Mouse (Mus musculus) intestine, postnatal 0 days (tissue): ENCODE measurements around the gene Cycs. TPM values are rescaled to one million over a fixed set of nuclear protein-coding genes. Genes with fewer than 3 reads are reported as not detected.

Experiments
- ATAC-seq: fragments of 200-750 bp; cut with Nextera tagmentation; 2 replicates; pipeline ENCODE4 v1.8.0; 2017; ENCODE audit warnings: mild to moderate bottlenecking, moderate TSS enrichment, moderate library complexity
- H3K27ac ChIP-seq: fragments of 300-500 bp; sonication (generic); 2 replicates; pipeline ENCODE4 v1.5.1; 2014; ENCODE audit warnings: mild to moderate bottlenecking, low read depth, low read length, moderate library complexity
- H3K27me3 ChIP-seq: fragments of 300-500 bp; sonication (generic); replicated peaks from 2 replicates; pipeline ENCODE4 v1.6.1; 2014; ENCODE audit warnings: low read length, mixed read lengths; ENCODE audit not compliant: control insufficient read depth, insufficient read depth
- H3K36me3 ChIP-seq: fragments of 300-500 bp; sonication (generic); 2 replicates; pipeline ENCODE4 v1.6.1; 2014; ENCODE audit warnings: mild to moderate bottlenecking, moderate library complexity; ENCODE audit not compliant: control insufficient read depth, insufficient read depth
- H3K4me1 ChIP-seq: fragments of 300-500 bp; sonication (generic); replicated peaks from 2 replicates; pipeline ENCODE4 v1.6.1; 2014; ENCODE audit warnings: antibody characterized with exemption, low read length, mixed read lengths; ENCODE audit not compliant: control insufficient read depth, insufficient read depth
- H3K4me2 ChIP-seq: fragments of 300-500 bp; sonication (generic); replicated peaks from 2 replicates; pipeline ENCODE4 v1.6.1; 2014; ENCODE audit warnings: low read depth, mild to moderate bottlenecking, moderate library complexity
- H3K4me3 ChIP-seq: fragments of 300-500 bp; sonication (generic); 2 replicates; pipeline ENCODE4 v1.5.1; 2014; ENCODE audit warnings: low read depth, low read length
- H3K9ac ChIP-seq: fragments of 300-500 bp; sonication (generic); 2 replicates; pipeline ENCODE4 v1.6.1; 2014; ENCODE audit warnings: mild to moderate bottlenecking, low read depth, low read length
- H3K9me3 ChIP-seq: fragments of 300-500 bp; sonication (generic); 2 replicates; pipeline ENCODE4 v1.6.1; 2016; ENCODE audit warnings: mixed run types; ENCODE audit not compliant: control insufficient read depth
- CTCF ChIP-seq: sonication (generic); IDR thresholded peaks from 2 replicates; pipeline ENCODE4 v1.5.1; 2016; ENCODE audit warnings: low read depth, mild to moderate bottlenecking, control low read depth, antibody characterized with exemption, moderate library complexity
- WGBS: fragments of 180-500 bp; shearing (Covaris S2); extraction: QIAGEN DNeasy Blood & Tissue Kit; methylation state at CpG from one replicate; pipeline ENCODE4 v1.1.7; 2014; 5-methylcytosine and 5-hydroxymethylcytosine counted together
- polyA plus RNA-seq: library from polyadenylated mRNA; unstranded; fragments of >200 nt; fragmentation: Nextera tagmentation; extraction: Ambion mirVana; gene quantifications from 2 replicates; pipeline ENCODE4 v1.2.1, GENCODE M21; 2015

Gene Cycs
- polyA plus RNA-seq, 1 experiment from 2014 or later: 157 TPM

DNA sequence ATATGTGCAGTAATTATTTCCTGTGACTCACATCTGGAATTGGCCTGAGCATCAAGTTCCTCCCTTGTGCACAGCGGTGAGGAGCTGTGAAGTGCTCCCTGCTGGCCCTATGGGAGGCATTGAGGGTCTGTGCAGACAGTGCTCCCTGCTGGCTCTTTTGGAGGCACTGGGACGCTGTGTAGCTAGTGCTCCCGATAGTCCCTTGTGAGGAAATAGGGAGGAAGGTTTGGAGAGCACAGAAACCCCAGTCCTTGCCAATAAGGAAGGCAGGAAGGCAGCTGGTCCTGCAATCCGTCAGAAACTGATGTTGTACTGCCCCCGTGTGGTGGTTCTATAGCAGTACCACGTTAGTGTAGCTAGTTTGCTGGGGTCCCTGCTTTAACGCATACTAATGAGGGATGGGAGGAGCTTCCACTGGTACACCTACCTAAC lies 29.9 kb downstream of the Cycs start:
- 9% methylated on average over 7 of the region's 7 CpGs for WGBS

DNA sequence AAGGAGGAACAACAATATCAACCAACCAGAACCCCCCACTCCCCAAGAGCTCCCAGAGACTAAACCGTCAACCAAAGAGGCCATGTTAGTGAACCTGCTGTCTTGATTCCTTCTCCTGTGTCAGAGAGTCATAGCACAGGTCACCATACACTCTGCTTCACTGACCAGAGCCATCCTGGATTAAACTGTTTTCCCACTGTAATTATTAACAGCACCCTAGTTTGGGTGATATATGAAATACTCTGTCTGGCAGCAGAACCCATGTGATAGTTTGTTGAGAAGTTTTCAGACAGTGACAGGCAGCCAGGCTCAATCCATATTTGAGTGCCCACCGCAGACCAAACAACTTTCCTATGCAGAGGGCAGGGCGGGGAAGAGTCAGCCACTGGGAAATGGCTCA lies 31.0 kb downstream of the Cycs start:
- no peaks in the 10 kb centered on the region for H3K4me1 ChIP-seq
- H3K36me3 ChIP-seq: no peaks in the 10 kb centered on the region
- WGBS: 90% methylated on average over 3 of the region's 3 CpGs
- H3K27me3 ChIP-seq: no peaks in the 10 kb centered on the region
- no peak overlapping the region for H3K27ac ChIP-seq
- H3K4me2 ChIP-seq: no peak overlapping the region
- no peaks in the 10 kb centered on the region for H3K9me3 ChIP-seq
- ATAC-seq: no peak
- no peak overlapping the region for H3K4me3 ChIP-seq
- no peak for TF ChIP-seq CTCF
- no peak overlapping the region for H3K9ac ChIP-seq

More for the DNA sequence above, 29.9 kb downstream of the Cycs start:
- Histone ChIP-seq H3K9ac (no peak overlapping the region), H3K27me3 (no peaks in the 10 kb centered on the region), H3K4me2 (no peak overlapping the region), H3K27ac (no peak overlapping the region), H3K9me3 (no peaks in the 10 kb centered on the region), H3K4me3 (no peak overlapping the region), H3K4me1 (no peaks in the 10 kb centered on the region), H3K36me3 (no peaks in the 10 kb centered on the region)
- peak; percentile 97 for TF ChIP-seq CTCF
- peak; percentile 51 for ATAC-seq

DNA sequence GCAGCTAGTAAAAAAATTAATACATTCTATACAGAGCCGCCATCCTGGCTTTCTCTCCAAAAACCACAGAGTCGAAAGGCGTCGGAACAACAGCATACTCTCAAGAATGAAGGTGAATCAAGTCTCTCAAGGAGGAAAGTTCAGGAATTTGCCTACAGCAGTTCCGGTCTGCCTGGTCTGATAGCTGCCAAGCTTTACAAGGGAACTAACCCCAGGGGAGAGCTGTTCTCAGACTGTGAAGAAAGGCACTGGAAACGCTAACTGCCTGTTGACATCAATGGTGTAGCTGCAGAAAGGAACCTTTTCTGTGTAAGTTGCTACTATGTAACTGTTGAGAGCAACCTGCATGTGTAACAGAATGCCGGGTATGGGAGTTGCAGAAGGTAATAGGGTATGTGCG lies 34.4 kb downstream of the Cycs start:
- H3K36me3 ChIP-seq: no peaks in the 10 kb centered on the region
- 81% methylated on average over 8 of the region's 8 CpGs for WGBS
- H3K9ac ChIP-seq: no peak overlapping the region
- no peak overlapping the region for H3K4me3 ChIP-seq
- H3K27ac ChIP-seq: no peak overlapping the region
- no peak for ATAC-seq
- no peaks in the 10 kb centered on the region for H3K4me1 ChIP-seq
- H3K4me2 ChIP-seq: no peak overlapping the region
- no peak for TF ChIP-seq CTCF
- no peaks in the 10 kb centered on the region for H3K27me3 ChIP-seq
- no peaks in the 10 kb centered on the region for H3K9me3 ChIP-seq

DNA sequence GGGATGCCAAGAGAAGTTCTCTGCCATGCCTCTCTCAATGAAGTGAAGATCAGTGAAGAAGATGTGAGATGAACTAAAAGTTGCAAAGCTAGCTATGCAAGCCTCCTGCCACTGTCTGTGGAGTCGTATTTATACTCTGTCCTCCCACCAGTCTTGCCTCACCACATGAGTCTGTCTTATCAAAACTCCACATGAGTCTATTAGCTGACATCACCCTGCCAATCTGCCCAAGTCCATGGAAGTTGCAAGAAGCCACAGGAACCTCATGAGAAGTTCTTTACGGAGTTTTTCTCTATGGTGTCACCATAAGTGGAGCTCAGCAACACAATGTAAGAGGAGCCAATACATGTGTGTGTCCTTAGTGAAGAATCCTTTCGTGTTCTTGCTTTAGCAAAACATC lies 35.3 kb downstream of the Cycs start:
- no peak overlapping the region for H3K9ac ChIP-seq
- no peaks in the 10 kb centered on the region for H3K9me3 ChIP-seq
- no peak for TF ChIP-seq CTCF
- H3K4me3 ChIP-seq: no peak overlapping the region
- ATAC-seq: no peak
- no peaks in the 10 kb centered on the region for H3K27me3 ChIP-seq
- no peaks in the 10 kb centered on the region for H3K4me1 ChIP-seq
- H3K36me3 ChIP-seq: no peaks in the 10 kb centered on the region
- 84% methylated on average over 3 of the region's 3 CpGs for WGBS
- H3K4me2 ChIP-seq: no peak overlapping the region
- H3K27ac ChIP-seq: no peak overlapping the region

DNA sequence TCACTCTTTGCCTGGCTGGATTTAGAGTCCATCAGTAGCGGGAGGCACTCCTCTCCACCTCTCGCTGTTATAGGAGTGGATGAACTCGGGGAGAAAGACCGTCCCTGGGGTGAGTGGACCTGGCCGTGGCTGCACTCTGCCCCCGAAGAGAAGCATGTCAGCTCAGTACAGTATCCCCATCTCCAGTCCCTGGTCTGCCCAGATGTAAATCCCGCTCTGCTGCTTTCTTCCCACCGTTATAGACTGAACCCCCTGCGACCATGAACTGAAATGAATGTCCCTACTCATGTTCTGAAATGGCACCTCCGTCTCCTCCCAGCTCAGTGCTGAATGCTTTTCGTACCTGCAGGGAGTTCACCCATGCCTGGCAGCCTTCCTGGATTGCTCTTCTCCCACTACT lies 37.1 kb downstream of the Cycs start:
- Histone ChIP-seq H3K27me3 (no peaks in the 10 kb centered on the region), H3K4me2 (no peak overlapping the region), H3K9me3 (no peaks in the 10 kb centered on the region), H3K9ac (no peak overlapping the region), H3K36me3 (no peaks in the 10 kb centered on the region), H3K4me1 (no peaks in the 10 kb centered on the region), H3K4me3 (no peak overlapping the region), H3K27ac (no peak overlapping the region)
- TF ChIP-seq CTCF: no peak
- no peak for ATAC-seq
- WGBS: 88% methylated on average over 11 of the region's 11 CpGs

DNA sequence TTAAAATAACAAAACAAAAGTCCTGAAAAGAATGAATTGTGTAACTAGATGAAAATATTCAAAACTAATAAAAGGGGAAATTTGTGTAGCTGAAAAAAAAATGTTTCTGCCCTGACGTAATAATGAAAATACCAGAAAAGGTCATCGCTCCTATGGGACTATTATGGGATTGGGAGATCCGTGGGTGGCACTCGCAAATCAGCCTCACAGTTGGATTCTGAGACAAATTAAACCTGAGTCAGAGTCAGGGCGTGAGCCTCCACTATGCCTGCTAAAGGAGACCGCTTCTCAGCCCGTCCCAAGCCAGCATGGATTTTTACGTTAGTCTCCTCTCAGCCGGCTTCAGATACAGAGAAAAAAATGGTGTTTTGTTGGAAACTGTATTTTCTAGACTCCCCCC lies 38.9 kb downstream of the Cycs start:
- Histone ChIP-seq H3K27me3 (no peaks in the 10 kb centered on the region), H3K36me3 (no peaks in the 10 kb centered on the region), H3K4me1 (no peaks in the 10 kb centered on the region), H3K4me3 (no peak overlapping the region), H3K27ac (no peak overlapping the region), H3K4me2 (no peak overlapping the region), H3K9ac (no peak overlapping the region), H3K9me3 (no peaks in the 10 kb centered on the region)
- 82% methylated on average over 9 of the region's 9 CpGs for WGBS
- no peak for ATAC-seq
- TF ChIP-seq CTCF: no peak

DNA sequence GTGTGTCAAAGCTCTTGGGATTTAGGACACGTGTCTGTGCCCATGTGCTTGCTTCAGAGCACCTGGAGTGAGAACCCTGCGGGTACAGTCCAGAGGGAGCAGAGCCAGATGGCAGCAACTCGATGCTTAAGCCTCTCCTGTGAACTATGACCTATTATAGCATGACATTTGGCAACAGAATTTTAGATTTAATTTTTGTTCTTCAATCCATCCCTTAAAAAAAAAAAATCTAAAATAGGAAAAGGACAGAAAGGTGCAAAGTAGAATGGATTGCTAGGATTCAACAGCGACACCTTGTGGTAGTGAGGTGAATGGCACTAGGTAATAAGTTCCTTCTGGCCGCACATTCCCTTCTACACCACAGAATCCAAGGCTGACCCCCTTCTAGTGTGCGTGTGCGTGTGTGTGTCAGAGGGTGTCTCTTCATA lies 39.7 kb downstream of the Cycs start:
- TF ChIP-seq CTCF: peak; percentile 94
- no peak overlapping the region for H3K27ac ChIP-seq
- WGBS: 30% methylated on average over 7 of the region's 7 CpGs
- H3K4me3 ChIP-seq: no peak overlapping the region
- H3K4me1 ChIP-seq: no peaks in the 10 kb centered on the region
- H3K9ac ChIP-seq: no peak overlapping the region
- H3K36me3 ChIP-seq: no peaks in the 10 kb centered on the region
- peak; percentile 45; the same call in 1 of the 2 replicates for ATAC-seq
- no peaks in the 10 kb centered on the region for H3K9me3 ChIP-seq
- no peaks in the 10 kb centered on the region for H3K27me3 ChIP-seq
- no peak overlapping the region for H3K4me2 ChIP-seq
